Mouse (Mus musculus) retina, postnatal 7 days (tissue): ENCODE data around the gene Vsig8.

Experiments used
- DNase-seq: peaks from one replicate; pipeline ENCODE4 v3.0.0-alpha.2; 2012; ENCODE audit warnings: low read depth, low spot score

Vsig8 gene

GRCm38 (mm10) chr1:172555638-172556037 lies at the start of gene Vsig8:
Gene Vsig8 (plus strand): TSS chr1:172555938.
- no peak for DNase-seq

GRCm38 (mm10) chr1:172507001-172507400 lies 48.7 kb upstream of the Vsig8 start:
- no peak for DNase-seq

- no peak for DNase-seq
Observed at GRCm38 (mm10) chr1:172507701-172508100, 48.0 kb upstream of the Vsig8 start.

GRCm38 (mm10) chr1:172508172-172508571 lies 47.6 kb upstream of the Vsig8 start:
- no peak for DNase-seq

GRCm38 (mm10) chr1:172509235-172509634 lies 46.5 kb upstream of the Vsig8 start:
- no peak for DNase-seq

- DNase-seq = no peak
Observed at GRCm38 (mm10) chr1:172509983-172510382, 45.8 kb upstream of the Vsig8 start.

GRCm38 (mm10) chr1:172510421-172510972 lies 45.2 kb upstream of the Vsig8 start:
- DNase-seq = no peak

- DNase-seq = no peak
Observed at GRCm38 (mm10) chr1:172512962-172513361, 42.8 kb upstream of the Vsig8 start.

- no peak for DNase-seq
Observed at GRCm38 (mm10) chr1:172513525-172514212, 42.1 kb upstream of the Vsig8 start.

GRCm38 (mm10) chr1:172514213-172514529 lies 41.6 kb upstream of the Vsig8 start:
- DNase-seq = no peak

- no peak for DNase-seq
Observed at GRCm38 (mm10) chr1:172514551-172515268, 41.0 kb upstream of the Vsig8 start.

- DNase-seq = no peak
Observed at GRCm38 (mm10) chr1:172515396-172515795, 40.3 kb upstream of the Vsig8 start.

GRCm38 (mm10) chr1:172518013-172518412 lies 37.7 kb upstream of the Vsig8 start:
- DNase-seq = no peak

GRCm38 (mm10) chr1:172519644-172520043 lies 36.1 kb upstream of the Vsig8 start:
- DNase-seq = no peak

GRCm38 (mm10) chr1:172520576-172521440 lies 34.9 kb upstream of the Vsig8 start, which contains the start of gene Cfap45:
Gene Cfap45 (plus strand): TSS chr1:172520801.
- no peak for DNase-seq

GRCm38 (mm10) chr1:172522524-172522923 lies 33.2 kb upstream of the Vsig8 start:
- DNase-seq = no peak

GRCm38 (mm10) chr1:172523699-172524101 lies 32.0 kb upstream of the Vsig8 start:
- DNase-seq = no peak

- no peak for DNase-seq
Observed at GRCm38 (mm10) chr1:172525027-172525764, 30.5 kb upstream of the Vsig8 start.

GRCm38 (mm10) chr1:172525971-172526370 lies 29.8 kb upstream of the Vsig8 start:
- DNase-seq = no peak

- DNase-seq = no peak
Observed at GRCm38 (mm10) chr1:172526380-172527081, 29.2 kb upstream of the Vsig8 start.

- no peak for DNase-seq
Observed at GRCm38 (mm10) chr1:172527431-172527830, 28.3 kb upstream of the Vsig8 start.
